Mouse (Mus musculus): Measurements from ENCODE around the gene Coro1a. TPM values are rescaled to one million over a fixed set of nuclear protein-coding genes. Genes with fewer than 3 reads are reported as not detected.

The Coro1a gene
- polyA plus RNA-seq, 1 experiment from 2014 or later: 21.5 TPM

DNA sequence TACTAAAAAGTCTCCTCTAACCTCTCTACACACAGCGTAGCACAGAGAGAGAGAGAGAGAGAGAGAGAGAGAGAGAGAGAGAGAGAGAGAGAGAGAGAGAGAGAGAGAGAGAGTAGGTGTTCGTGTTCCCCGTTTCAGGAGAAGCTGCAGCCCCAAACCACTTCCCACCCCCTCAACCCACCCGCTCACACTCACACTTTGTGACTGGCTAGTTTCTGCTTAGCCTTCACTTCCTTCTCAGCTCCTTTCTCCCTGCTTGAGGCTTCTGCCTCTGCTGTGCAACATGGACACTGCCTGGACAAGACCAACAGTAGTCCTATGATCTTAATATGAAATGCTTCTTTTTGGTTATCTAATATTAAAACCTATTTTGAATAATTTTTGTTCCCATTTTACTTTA lies 2.7 kb upstream of the Coro1a start:
- Histone ChIP-seq H3K27me3 (replicated peaks; ENCODE audit: control insufficient read depth, insufficient read depth, low read length) (no peaks in the 10 kb centered on the region), H3K27ac (ENCODE audit: low read depth, low read length) (no peak overlapping the region), H3K4me3 (ENCODE audit: low read depth, low read length) (no peak overlapping the region), H3K9me3 (ENCODE audit: control insufficient read depth) (no peaks in the 10 kb centered on the region), H3K9ac (ENCODE audit: low read depth, low read length) (no peak overlapping the region), H3K36me3 (ENCODE audit: control insufficient read depth, insufficient read depth) (no peaks in the 10 kb centered on the region), H3K4me1 (replicated peaks; ENCODE audit: control insufficient read depth, insufficient read depth, low read length) (no peaks in the 10 kb centered on the region), H3K4me2 (replicated peaks; ENCODE audit: low read depth) (no peak overlapping the region)
- no peak for ATAC-seq
- 69% methylated on average over 4 of the region's 4 CpGs for WGBS
- no peak for TF ChIP-seq CTCF (IDR thresholded peaks at IDR 0.05; ENCODE audit: low read depth)

- H3K36me3 ChIP-seq (ENCODE audit: control insufficient read depth, insufficient read depth): no peaks in the 10 kb centered on the region
- H3K27me3 ChIP-seq (replicated peaks; ENCODE audit: control insufficient read depth, insufficient read depth, low read length): peaks cover 11% of the 10 kb centered on the region; the same call in 1 of the 2 replicates
- H3K9ac ChIP-seq (ENCODE audit: low read depth, low read length): no peak overlapping the region
- TF ChIP-seq CTCF (IDR thresholded peaks at IDR 0.05; ENCODE audit: low read depth): no peak
- WGBS: 84% methylated on average over 10 of the region's 10 CpGs
- no peaks in the 10 kb centered on the region for H3K9me3 ChIP-seq (ENCODE audit: control insufficient read depth)
- H3K4me3 ChIP-seq (ENCODE audit: low read depth, low read length): no peak overlapping the region
- ATAC-seq: no peak
- H3K4me2 ChIP-seq (replicated peaks; ENCODE audit: low read depth): no peak overlapping the region
- no peaks in the 10 kb centered on the region for H3K4me1 ChIP-seq (replicated peaks; ENCODE audit: control insufficient read depth, insufficient read depth, low read length)
- no peak overlapping the region for H3K27ac ChIP-seq (ENCODE audit: low read depth, low read length)
Observed at GRCm38 (mm10) chr7:126708175-126708952, 777 bp upstream of the Coro1a start.

DNA sequence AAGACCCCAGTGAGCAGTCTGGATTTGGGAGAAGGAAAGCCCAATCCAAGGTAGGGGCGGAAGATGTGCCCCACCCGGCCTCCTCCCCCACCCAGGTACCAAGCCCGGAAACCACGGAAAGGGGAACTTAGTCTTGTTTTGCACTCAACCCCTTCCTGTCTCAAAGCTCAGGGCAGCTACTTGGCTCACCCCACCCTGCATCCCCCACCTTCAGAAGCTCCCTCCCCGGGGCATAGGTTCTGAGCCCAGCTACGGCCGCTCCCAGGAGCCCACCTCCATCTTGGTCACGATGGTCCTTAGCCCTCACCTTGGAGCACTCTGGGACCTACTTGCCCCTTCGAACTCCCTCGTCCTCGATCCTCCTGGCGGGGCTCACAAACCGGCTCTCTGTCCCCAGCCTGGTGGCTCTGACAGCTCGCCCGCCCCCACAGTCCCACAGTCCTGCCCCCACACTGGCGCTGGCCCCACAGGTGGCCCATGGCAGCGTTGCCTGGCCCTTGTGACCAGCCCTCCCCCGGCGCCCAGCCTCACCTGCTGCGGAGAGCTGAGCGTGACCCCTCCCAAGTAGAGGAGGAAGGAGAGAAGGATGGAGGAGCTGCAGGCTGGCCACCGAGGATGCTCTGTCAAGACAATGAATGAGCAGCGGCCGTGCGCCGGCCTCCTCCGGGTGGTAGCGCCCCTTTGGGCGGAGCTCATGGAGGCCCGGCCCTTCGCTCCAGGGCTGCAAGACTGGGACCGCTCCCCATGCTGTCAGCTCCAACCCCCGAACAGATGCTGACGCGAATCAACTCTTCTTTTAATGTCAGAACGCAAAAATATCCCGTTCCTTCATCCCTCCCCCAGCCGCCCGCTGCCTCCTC lies 3.2 kb downstream of the Coro1a start:
- H3K4me1 ChIP-seq (replicated peaks; ENCODE audit: control insufficient read depth, insufficient read depth, low read length): no peaks in the 10 kb centered on the region
- H3K27ac ChIP-seq (ENCODE audit: low read depth, low read length): no peak overlapping the region
- no peak overlapping the region for H3K9ac ChIP-seq (ENCODE audit: low read depth, low read length)
- no peaks in the 10 kb centered on the region for H3K9me3 ChIP-seq (ENCODE audit: control insufficient read depth)
- TF ChIP-seq CTCF (IDR thresholded peaks at IDR 0.05; ENCODE audit: low read depth): no peak
- ATAC-seq: peak; percentile 42
- peaks cover 8% of the 10 kb centered on the region; the same call in 1 of the 2 replicates for H3K36me3 ChIP-seq (ENCODE audit: control insufficient read depth, insufficient read depth)
- 3% methylated on average over 38 of the region's 39 CpGs for WGBS
- H3K4me3 ChIP-seq (ENCODE audit: low read depth, low read length): peak overlapping the region; percentile 33
- H3K27me3 ChIP-seq (replicated peaks; ENCODE audit: control insufficient read depth, insufficient read depth, low read length): peaks cover 13% of the 10 kb centered on the region; the same call in 1 of the 2 replicates
- peak overlapping the region; percentile 63 for H3K4me2 ChIP-seq (replicated peaks; ENCODE audit: low read depth)

DNA sequence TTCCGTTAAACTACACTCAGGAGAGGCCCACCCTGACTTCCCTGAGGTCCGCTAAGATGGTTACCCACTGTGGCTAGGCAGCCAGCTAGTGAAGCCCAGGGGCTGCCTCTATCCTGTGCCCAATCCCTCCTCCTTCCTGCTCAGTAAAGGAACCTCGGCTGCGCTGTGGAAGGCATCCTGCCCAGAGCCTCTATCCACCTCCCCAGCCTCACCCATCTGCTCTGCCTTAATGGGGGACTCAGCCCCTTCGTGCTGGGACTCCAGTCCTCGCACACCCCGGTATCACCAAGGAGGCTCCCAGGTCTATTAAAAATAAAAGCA lies 3.9 kb downstream of the Coro1a start:
- 30% methylated on average over 7 of the region's 7 CpGs for WGBS
- ATAC-seq: no peak
- no peak for TF ChIP-seq CTCF (IDR thresholded peaks at IDR 0.05; ENCODE audit: low read depth)
- Histone ChIP-seq H3K9me3 (ENCODE audit: control insufficient read depth) (no peaks in the 10 kb centered on the region), H3K27me3 (replicated peaks; ENCODE audit: control insufficient read depth, insufficient read depth, low read length) (peaks cover 13% of the 10 kb centered on the region; the same call in 1 of the 2 replicates), H3K4me3 (ENCODE audit: low read depth, low read length) (peak overlapping the region; percentile 33; the same call in 1 of the 2 replicates), H3K36me3 (ENCODE audit: control insufficient read depth, insufficient read depth) (peaks cover 8% of the 10 kb centered on the region; the same call in 1 of the 2 replicates), H3K4me2 (replicated peaks; ENCODE audit: low read depth) (0 out of 2 replicates have a peak overlapping the region, but pooled peaks have one; percentile 17), H3K9ac (ENCODE audit: low read depth, low read length) (no peak overlapping the region), H3K27ac (ENCODE audit: low read depth, low read length) (no peak overlapping the region), H3K4me1 (replicated peaks; ENCODE audit: control insufficient read depth, insufficient read depth, low read length) (no peaks in the 10 kb centered on the region)

DNA sequence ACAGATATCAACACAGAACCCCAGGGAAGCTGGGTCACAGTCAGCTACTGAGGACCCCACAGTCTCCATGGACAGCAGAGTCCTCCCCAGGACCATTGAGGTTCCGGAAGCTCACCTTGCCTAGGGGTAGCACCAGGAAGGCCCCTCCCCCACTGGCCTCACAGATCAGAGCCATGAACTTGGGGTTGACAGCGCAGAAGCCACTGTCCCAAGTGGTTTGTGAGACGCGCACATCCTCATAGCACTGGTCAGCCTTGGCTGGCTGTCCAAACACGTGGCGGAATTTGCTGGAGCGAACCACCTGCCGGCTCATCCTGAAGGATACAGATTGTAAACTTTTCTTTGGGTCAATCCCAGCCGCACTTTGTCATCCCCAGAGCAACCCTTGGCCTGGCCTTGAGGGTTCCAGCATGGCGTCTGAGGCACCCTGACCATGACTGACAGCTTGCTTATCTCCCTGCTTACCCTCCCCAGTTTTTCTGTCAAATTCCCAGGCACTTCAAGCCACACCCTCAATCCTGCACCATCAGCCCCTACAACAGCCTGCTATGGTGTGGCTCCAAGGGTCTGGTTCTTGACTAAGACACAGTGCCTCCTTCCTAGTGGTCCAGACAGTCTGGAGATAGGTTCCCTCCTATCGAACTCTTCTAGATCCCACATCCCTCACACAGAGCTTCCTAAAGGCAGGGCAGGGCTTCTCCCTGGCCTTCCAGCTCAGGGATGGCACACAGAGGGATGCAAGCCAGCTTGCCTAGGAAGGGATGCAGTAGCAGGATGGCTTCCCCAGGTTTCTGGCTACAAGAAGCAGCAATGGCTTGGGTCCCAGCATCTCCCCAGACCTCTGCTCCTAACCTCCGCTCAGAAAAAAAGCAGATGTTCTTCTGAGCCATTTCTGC lies 4.5 kb downstream of the Coro1a start:
- Histone ChIP-seq H3K4me1 (replicated peaks; ENCODE audit: control insufficient read depth, insufficient read depth, low read length) (no peaks in the 10 kb centered on the region), H3K9ac (ENCODE audit: low read depth, low read length) (no peak overlapping the region), H3K27me3 (replicated peaks; ENCODE audit: control insufficient read depth, insufficient read depth, low read length) (peaks cover 13% of the 10 kb centered on the region; the same call in 1 of the 2 replicates), H3K4me3 (ENCODE audit: low read depth, low read length) (0 out of 2 replicates have a peak overlapping the region, but pooled peaks have one; percentile 33), H3K4me2 (replicated peaks; ENCODE audit: low read depth) (0 out of 2 replicates have a peak overlapping the region, but pooled peaks have one; percentile 17), H3K9me3 (ENCODE audit: control insufficient read depth) (no peaks in the 10 kb centered on the region), H3K36me3 (ENCODE audit: control insufficient read depth, insufficient read depth) (peaks cover 8% of the 10 kb centered on the region; the same call in 1 of the 2 replicates), H3K27ac (ENCODE audit: low read depth, low read length) (no peak overlapping the region)
- TF ChIP-seq CTCF (IDR thresholded peaks at IDR 0.05; ENCODE audit: low read depth): no peak
- ATAC-seq: no peak
- WGBS: 70% methylated on average over 12 of the region's 12 CpGs
